In the genomic region with DNA sequence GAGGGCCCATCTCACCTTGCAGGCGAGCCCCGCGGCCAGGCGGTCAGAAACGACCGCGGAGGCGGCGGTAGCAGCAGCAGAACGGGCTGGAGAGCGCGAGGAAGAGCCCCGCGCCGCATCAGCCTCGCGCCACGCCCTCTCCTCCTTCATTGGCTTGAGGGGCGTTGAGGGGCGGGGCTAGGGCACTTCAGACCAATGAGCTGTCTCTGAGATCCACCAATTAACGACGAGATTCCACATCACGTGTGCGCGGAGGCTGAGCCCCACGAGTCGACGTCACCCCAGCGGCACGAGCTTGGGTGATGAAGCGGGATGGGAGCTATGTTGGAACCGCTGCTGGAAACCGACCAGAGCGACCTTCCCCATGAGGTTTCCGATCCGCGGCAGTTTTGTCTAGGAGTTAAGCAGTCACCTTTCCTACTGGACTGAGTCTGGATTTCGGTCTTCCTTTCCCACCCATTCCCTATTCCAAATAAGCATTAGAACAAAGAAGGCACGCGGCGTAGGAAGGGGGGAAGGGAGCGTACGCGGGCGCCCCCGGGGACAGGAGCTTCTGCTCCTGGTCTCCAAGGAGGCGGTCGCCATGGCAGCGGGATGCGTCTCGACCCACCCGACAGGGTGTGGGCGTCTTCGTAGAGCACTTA, we compare ENCODE assay signal across 7 mouse cellular contexts. TPM values are rescaled to one million over a fixed set of nuclear protein-coding genes. Genes with fewer than 3 reads are reported as not detected.
DNase-seq lines count a peak whose midpoint lies in the region; ATAC-seq lines count a peak whose summit lies in the region.

A gene (minus strand): TSS at position 144 of the 644 bp plus-strand sequence.

- peak within 1 kb of the TSS; percentile 77 for H3K9ac ChIP-seq in embryonic facial prominence, embryonic 12.5 days
- H3K9ac ChIP-seq in limb, embryonic 11.5 days (ENCODE audit: low read length) = peak within 1 kb of the TSS; percentile 83
- peak within 1 kb of the TSS; percentile 81 for H3K9ac ChIP-seq in midbrain, embryonic 14.5 days (replicated peaks; ENCODE audit: low read length)

- WGBS in embryonic facial prominence, embryonic 12.5 days = under 1% methylated on average over 53 of the region's 54 CpGs
- under 1% methylated on average over 52 of the region's 54 CpGs for WGBS in limb, embryonic 11.5 days
- WGBS in midbrain, embryonic 14.5 days = under 1% methylated on average over 54 of the region's 54 CpGs

- no peaks in the 10 kb centered on the region for H3K27me3 ChIP-seq in embryonic facial prominence, embryonic 12.5 days
- H3K27me3 ChIP-seq in limb, embryonic 11.5 days (ENCODE audit: control insufficient read depth, insufficient read depth, low read length) = no peaks in the 10 kb centered on the region
- H3K27me3 ChIP-seq in midbrain, embryonic 14.5 days (ENCODE audit: control insufficient read depth, insufficient read depth, low read length) = no peaks in the 10 kb centered on the region

- no peaks in the 10 kb centered on the region; the same call in 1 of the 2 replicates for H3K36me3 ChIP-seq in embryonic facial prominence, embryonic 12.5 days
- no peaks in the 10 kb centered on the region; the same call in 1 of the 2 replicates for H3K36me3 ChIP-seq in limb, embryonic 11.5 days (ENCODE audit: control insufficient read depth, insufficient read depth, low read length)
- peaks cover 4% of the 10 kb centered on the region; the same call in 1 of the 2 replicates for H3K36me3 ChIP-seq in midbrain, embryonic 14.5 days (ENCODE audit: control insufficient read depth, insufficient read depth, low read length)

- H3K4me2 ChIP-seq in embryonic facial prominence, embryonic 12.5 days (replicated peaks) = peak within 1 kb of the TSS; percentile 91
- peak within 1 kb of the TSS; percentile 92 for H3K4me2 ChIP-seq in limb, embryonic 11.5 days (ENCODE audit: low read depth, severe bottlenecking)
- peak within 1 kb of the TSS; percentile 88 for H3K4me2 ChIP-seq in midbrain, embryonic 14.5 days (ENCODE audit: low read length)

- H3K9me3 ChIP-seq in embryonic facial prominence, embryonic 12.5 days = no peaks in the 10 kb centered on the region
- no peaks in the 10 kb centered on the region; the same call in 1 of the 2 replicates for H3K9me3 ChIP-seq in limb, embryonic 11.5 days (ENCODE audit: control insufficient read depth, low read length)
- no peaks in the 10 kb centered on the region for H3K9me3 ChIP-seq in midbrain, embryonic 14.5 days (ENCODE audit: control insufficient read depth, low read length)

- peak; percentile 91 for ATAC-seq in embryonic facial prominence, embryonic 12.5 days (ENCODE audit: insufficient number of reproducible peaks, insufficient read depth, low FRiP score, low TSS enrichment)
- ATAC-seq in limb, embryonic 11.5 days (ENCODE audit: insufficient number of reproducible peaks, low FRiP score, low TSS enrichment, low read depth) = peak; percentile 97
- ATAC-seq in midbrain, embryonic 14.5 days (ENCODE audit: low FRiP score, low TSS enrichment) = peak; percentile 97

- H3K4me3 ChIP-seq in embryonic facial prominence, embryonic 12.5 days = peak within 1 kb of the TSS; percentile 78
- H3K4me3 ChIP-seq in limb, embryonic 11.5 days (ENCODE audit: low read depth, low read length) = peak within 1 kb of the TSS; percentile 78
- H3K4me3 ChIP-seq in midbrain, embryonic 14.5 days (replicated peaks; ENCODE audit: low read depth, low read length) = peak within 1 kb of the TSS; percentile 77

- DNase-seq in adrenal gland, postnatal 25 days = peak; percentile 95
- peak; percentile 100 for DNase-seq in heart, adult 11 months
- DNase-seq in kidney, adult 18-20 months = peak; percentile 95
- DNase-seq in limb, embryonic 11.5 days (ENCODE audit: low spot score) = peak; percentile 96
- DNase-seq in midbrain, embryonic 14.5 days = peak; percentile 99
- DNase-seq in spleen, adult 18-20 months = peak; percentile 92 to 94

- H3K27ac ChIP-seq in embryonic facial prominence, embryonic 12.5 days = peak within 1 kb of the TSS; percentile 90
- H3K27ac ChIP-seq in limb, embryonic 11.5 days (replicated peaks; ENCODE audit: low read depth, low read length) = peak within 1 kb of the TSS; percentile 68
- H3K27ac ChIP-seq in midbrain, embryonic 14.5 days (replicated peaks; ENCODE audit: low read depth, low read length) = peak within 1 kb of the TSS; percentile 97

- H3K4me1 ChIP-seq in embryonic facial prominence, embryonic 12.5 days = peaks cover 30% of the 10 kb centered on the region
- no peaks in the 10 kb centered on the region for H3K4me1 ChIP-seq in limb, embryonic 11.5 days (ENCODE audit: control insufficient read depth, insufficient read depth, low read length)
- peaks cover 32% of the 10 kb centered on the region for H3K4me1 ChIP-seq in midbrain, embryonic 14.5 days (ENCODE audit: control insufficient read depth, insufficient read depth, low read length)

RNA-seq across cellular contexts. Expression of the gene that starts here (rescaled TPM):
- total RNA-seq in adrenal gland, postnatal 25 days (2021) = 59.8 and 74.8 TPM in 2 replicates
- 74.1 and 79.5 TPM in 2 replicates for polyA plus RNA-seq in embryonic facial prominence, embryonic 12.5 days (2016; fragmentation: Nextera tagmentation; extraction: Ambion mirVana)
- polyA plus RNA-seq in limb, embryonic 11.5 days (2014; fragmentation: Nextera tagmentation; extraction: Ambion mirVana) = 78.0 and 78.9 TPM in 2 replicates
- polyA plus RNA-seq in midbrain, embryonic 14.5 days (2014; fragmentation: Nextera tagmentation; extraction: Ambion mirVana) = 76.4 and 85.7 TPM in 2 replicates

Comparison
In these comparisons a context has a peak if more than half of its experiments do, and no peak if none do; other contexts are left out.
1. Peak in every context shown above with its lines: DNase-seq, ATAC-seq, H3K4me3 ChIP-seq and H3K27ac ChIP-seq.